Mouse (Mus musculus) ES-E14 (cell line): ENCODE data around the gene Rnasek. TPM values are rescaled to one million over a fixed set of nuclear protein-coding genes. Genes with fewer than 3 reads are reported as not detected.

Experiments used
- DNase-seq: peaks from one replicate; pipeline ENCODE4 v3.0.0-alpha.2; 2013; ENCODE audit warnings: low read depth, low spot score
- H3K27ac ChIP-seq: 2 replicates; pipeline ENCODE4 v1.5.1; 2012; ENCODE audit warnings: low read depth, mild to moderate bottlenecking, low read length, moderate library complexity, mixed read lengths; ENCODE audit not compliant: poor library complexity, insufficient read depth, severe bottlenecking
- H3K36me3 ChIP-seq: 2 replicates; pipeline ENCODE4 v1.6.1; 2012; ENCODE audit warnings: mild to moderate bottlenecking, low read length, moderate library complexity, mixed read lengths; ENCODE audit not compliant: control insufficient read depth, poor library complexity, insufficient read depth, severe bottlenecking
- H3K4me1 ChIP-seq, 2 experiments: fragments of 150-350 bp in 1 of 2; sonication (generic) in 1 of 2; 2 replicates each; pipeline ENCODE4 v1.6.1; 2012; ENCODE audit warnings: low read length in 2 of 2, mild to moderate bottlenecking in 1 of 2, mixed read lengths in 1 of 2; ENCODE audit not compliant: control insufficient read depth in 2 of 2, insufficient read depth in 2 of 2, poor library complexity in 1 of 2
- H3K4me3 ChIP-seq, 2 experiments: fragments of 150-350 bp in 1 of 2; sonication (generic) in 1 of 2; 2 replicates each; pipeline ENCODE4 v1.5.1; 2012; ENCODE audit warnings: low read length in 2 of 2, low read depth in 1 of 2, mild to moderate bottlenecking in 1 of 2, mixed read lengths in 1 of 2; ENCODE audit not compliant: insufficient read depth in 1 of 2, poor library complexity in 1 of 2, severe bottlenecking in 1 of 2
- H3K9ac ChIP-seq: 2 replicates; pipeline ENCODE4 v1.6.1; 2012; ENCODE audit warnings: low read depth, mild to moderate bottlenecking, low read length, mixed read lengths; ENCODE audit not compliant: poor library complexity, insufficient read depth, severe bottlenecking
- H3K9me3 ChIP-seq: fragments of 150-350 bp; sonication (generic); 2 replicates; pipeline ENCODE4 v1.6.1; 2012; ENCODE audit warnings: low read depth, mild to moderate bottlenecking, low read length; ENCODE audit not compliant: control insufficient read depth, insufficient read depth
- CHD2 ChIP-seq: IDR thresholded peaks from 2 replicates; pipeline ENCODE4 v1.6.1; 2014; ENCODE audit warnings: mild to moderate bottlenecking, low read depth, low read length, inconsistent platforms
- HCFC1 ChIP-seq: IDR thresholded peaks from 2 replicates; pipeline ENCODE4 v1.6.1; 2012; ENCODE audit warnings: low read length, inconsistent platforms, borderline replicate concordance; ENCODE audit not compliant: insufficient read depth
- MAFK ChIP-seq: IDR thresholded peaks from 2 replicates; pipeline ENCODE4 v1.6.1; 2014; ENCODE audit warnings: mild to moderate bottlenecking, low read depth, low read length, inconsistent platforms; ENCODE audit not compliant: insufficient read depth
- ZC3H11A ChIP-seq: IDR thresholded peaks from 2 replicates; pipeline ENCODE4 v1.6.1; 2012; ENCODE audit warnings: low read depth, mild to moderate bottlenecking, inconsistent platforms, low read length, borderline replicate concordance
- ZNF384 ChIP-seq: IDR thresholded peaks from 2 replicates; pipeline ENCODE4 v1.6.1; 2012; ENCODE audit warnings: low read depth, low read length, inconsistent platforms
- in situ Hi-C, 2 experiments: fragments of 600-800 bp; cut with MboI; formaldehyde crosslinking; loops; one replicate each; pipeline ENCODE4 v1.15.1; 2025; ENCODE audit warnings: low sequenced_read_pairs in 2 of 2, inconsistent platforms in 1 of 2; ENCODE audit not compliant: unreplicated experiment in 2 of 2
- total RNA-seq: library from RNA; depleted of rRNA; stranded (reverse); fragments of 300-350 nt; gene quantifications from 2 replicates; pipeline ENCODE4 v1.2.3, GENCODE M21; 2012; rRNA removed

The Rnasek gene
- total RNA-seq, 1 experiment = 66.0 TPM

DNA sequence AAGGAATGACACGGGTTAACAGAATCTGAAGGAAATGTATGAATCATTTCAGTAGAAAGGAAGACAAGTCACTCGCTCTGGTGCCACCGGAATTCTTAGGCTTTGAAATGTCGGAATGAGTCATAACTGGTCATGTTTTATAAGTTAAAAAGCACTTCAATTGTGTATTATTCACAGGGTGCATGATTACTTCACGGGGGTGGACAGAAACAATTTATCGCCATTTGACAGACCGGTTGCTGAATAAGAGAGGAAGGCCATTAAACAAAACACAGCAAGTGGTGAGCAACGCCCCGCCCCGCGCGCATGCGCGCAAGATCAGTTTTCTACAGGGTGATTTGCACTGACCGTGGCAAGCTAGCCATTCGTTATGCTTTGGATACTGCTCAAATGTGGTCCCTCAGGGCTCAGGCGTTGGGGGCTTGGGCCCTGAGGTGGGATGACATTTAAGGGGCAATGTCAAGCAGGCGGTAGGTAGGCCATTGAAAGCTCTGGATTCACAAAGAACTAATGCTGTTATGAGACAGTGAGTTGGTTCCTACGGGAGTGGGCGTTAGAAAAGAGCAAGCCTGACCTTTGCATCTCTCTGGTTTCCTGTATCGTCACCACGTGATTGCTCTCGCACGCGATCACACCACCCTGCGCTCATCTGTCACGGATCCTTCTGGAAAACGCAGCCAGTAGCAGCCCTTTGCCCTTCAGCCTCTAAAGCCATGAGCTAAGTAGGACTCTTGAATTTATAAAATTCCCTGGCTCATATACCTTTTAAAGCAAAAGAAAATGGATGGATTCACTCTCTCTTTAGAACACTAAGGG lies 50.1 kb downstream of the Rnasek start:
- TF ChIP-seq CHD2 (no peak), HCFC1 (no peak), MAFK (no peak), ZNF384 (no peak), ZC3H11A (no peak)
- H3K4me1 ChIP-seq = peaks cover 0 to 3% of the 10 kb centered on the region in 2 experiments; a peak in 2 of 4 replicates
- H3K27ac ChIP-seq = no peak overlapping the region

More for the DNA sequence above, 50.1 kb downstream of the Rnasek start:
- H3K9me3 ChIP-seq = no peaks in the 10 kb centered on the region
- H3K4me3 ChIP-seq = no peak overlapping the region
- DNase-seq = no peak
- H3K36me3 ChIP-seq = no peaks in the 10 kb centered on the region
- H3K9ac ChIP-seq = no peak overlapping the region
- in situ Hi-C loops = no loop called here

Other genes with a start within 250 kb of the Rnasek start
- 57.7 and 70.6 TPM in 2 replicates for gene Gabarap, start 248.7 kb downstream of the Rnasek start, total RNA-seq
- 64.7 and 80.9 TPM in 2 replicates for gene Phf23, start 244.1 kb downstream of the Rnasek start, total RNA-seq
- gene Dvl2, start 239.2 kb downstream of the Rnasek start, total RNA-seq = 47.4 and 70.9 TPM in 2 replicates
- gene Acadvl, start 224.4 kb downstream of the Rnasek start, total RNA-seq = 32.5 and 48.7 TPM in 2 replicates
- gene Dlg4, start 222.9 kb downstream of the Rnasek start, total RNA-seq = 10.8 and 11.4 TPM in 2 replicates
- gene Asgr1, start 185.8 kb downstream of the Rnasek start, total RNA-seq = 0.58 TPM in 1 of 2 replicates, not detected in the other
- gene Asgr2, start 147.2 kb downstream of the Rnasek start, total RNA-seq = 2.0 and 2.1 TPM in 2 replicates
- 0.42 and 1.8 TPM in 2 replicates for gene Mgl2, start 109.5 kb downstream of the Rnasek start, total RNA-seq
- 2.1 and 2.2 TPM in 2 replicates for gene Clec10a, start 83.6 kb downstream of the Rnasek start, total RNA-seq
- gene Slc16a11, start 27.1 kb downstream of the Rnasek start, total RNA-seq = 0.98 and 3.0 TPM in 2 replicates
- gene Slc16a13, start 18.8 kb downstream of the Rnasek start, total RNA-seq = 10.7 and 12.4 TPM in 2 replicates
- gene Bcl6b, start 10.0 kb downstream of the Rnasek start, total RNA-seq = 5.2 and 7.1 TPM in 2 replicates
- gene 0610010K14Rik, start 1.9 kb downstream of the Rnasek start, total RNA-seq = 49.9 and 59.4 TPM in 2 replicates
- 2.4 and 4.5 TPM in 2 replicates for gene Gm21988, start within 50 bp of the Rnasek start, total RNA-seq
- gene Alox12, start 15.5 kb upstream of the Rnasek start, total RNA-seq = 0.49 and 0.69 TPM in 2 replicates
- 0.16 and 0.27 TPM in 2 replicates for gene Alox12e, start 82.8 kb upstream of the Rnasek start, total RNA-seq
- 0.53 and 1.7 TPM in 2 replicates for gene Alox15, start 112.2 kb upstream of the Rnasek start, total RNA-seq
- gene Pelp1, start 170.2 kb upstream of the Rnasek start, total RNA-seq = 76.5 and 77.5 TPM in 2 replicates
- gene Arrb2, start 192.8 kb upstream of the Rnasek start, total RNA-seq = 30.6 and 43.1 TPM in 2 replicates
- 29.1 and 31.2 TPM in 2 replicates for gene Med11, start 212.1 kb upstream of the Rnasek start, total RNA-seq
- 0.54 and 1.5 TPM in 2 replicates for gene Zmynd15, start 219.6 kb upstream of the Rnasek start, total RNA-seq
- gene Cxcl16, start 220.1 kb upstream of the Rnasek start, total RNA-seq = 2.9 and 6.6 TPM in 2 replicates